Mouse (Mus musculus): Measurements from ENCODE around the gene Krtap16-3. TPM values are rescaled to one million over a fixed set of nuclear protein-coding genes. Genes with fewer than 3 reads are reported as not detected.

Krtap16-3 gene
- polyA plus RNA-seq (2012) = not detected in 2 replicates

DNA sequence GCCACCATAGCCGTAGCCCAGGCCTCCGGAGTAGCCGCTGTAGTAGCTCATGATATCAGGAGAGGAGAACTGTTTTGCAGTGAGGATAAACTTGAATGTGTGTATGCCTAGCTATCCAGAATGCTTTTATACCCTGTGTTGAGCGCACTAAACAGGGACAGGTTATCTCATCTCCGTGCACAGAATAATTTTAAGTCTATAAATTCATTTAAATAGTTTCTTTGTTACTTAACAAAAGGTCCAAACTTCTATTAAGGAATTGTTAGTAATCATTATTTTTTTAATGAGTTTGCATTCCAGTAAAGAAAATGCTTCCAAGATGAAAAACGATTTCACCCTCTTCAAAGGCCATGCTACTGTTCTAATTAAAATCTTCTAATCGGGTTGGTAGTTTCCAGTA is at the start of gene Krtap16-3:
TSS of gene Krtap16-3 (minus strand) at position 101 of the 400 bp plus-strand sequence.
- TF ChIP-seq GATA1 (IDR thresholded peaks at IDR 0.05; ENCODE audit: low read length) = no peak

DNA sequence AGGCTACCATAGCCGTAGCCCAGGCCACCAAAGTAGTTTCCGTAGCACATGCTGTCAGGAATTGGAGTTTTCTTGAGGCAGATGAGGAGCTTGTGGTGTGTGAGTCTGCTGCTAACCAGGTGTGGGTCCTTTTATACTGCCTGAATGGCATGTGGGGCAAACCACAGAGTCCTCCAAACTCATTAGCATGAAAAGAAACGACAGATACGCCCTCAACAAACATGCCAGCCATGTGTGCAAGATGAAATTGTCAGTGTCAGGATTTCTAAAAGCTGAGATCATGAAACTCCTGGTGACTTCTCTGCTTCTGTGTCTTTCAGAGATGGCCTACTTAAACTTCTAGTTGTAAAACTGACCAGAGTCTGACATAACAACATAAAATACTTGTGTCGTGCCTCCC is 48.0 kb upstream of the Krtap16-3 start, which contains the start of gene Krtap22-2:
TSS of gene Krtap22-2 (minus strand) at position 101 of the 400 bp plus-strand sequence.
- TF ChIP-seq GATA1 (IDR thresholded peaks at IDR 0.05; ENCODE audit: low read length) = no peak

DNA sequence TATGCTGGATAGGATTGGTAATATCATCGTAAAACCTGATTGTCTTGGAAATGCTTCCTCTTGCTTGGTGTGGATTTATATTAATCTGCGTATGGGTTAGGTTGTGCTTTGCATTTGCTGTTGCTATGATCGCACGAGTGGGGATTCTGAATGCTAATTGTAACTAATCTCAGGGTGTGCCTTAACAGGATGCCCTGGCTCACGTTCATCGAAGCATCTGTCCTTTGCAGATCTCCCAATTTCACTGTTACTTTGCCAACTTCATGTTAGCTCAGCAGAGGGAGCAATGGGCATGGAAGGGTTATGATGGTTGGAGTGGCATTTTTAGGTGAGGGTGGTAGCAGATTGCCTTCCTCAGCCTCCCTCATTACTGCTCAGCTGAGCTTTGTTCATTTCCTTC is 21.6 kb downstream of the Krtap16-3 start:
- TF ChIP-seq GATA1 (IDR thresholded peaks at IDR 0.05; ENCODE audit: low read length) = no peak

DNA sequence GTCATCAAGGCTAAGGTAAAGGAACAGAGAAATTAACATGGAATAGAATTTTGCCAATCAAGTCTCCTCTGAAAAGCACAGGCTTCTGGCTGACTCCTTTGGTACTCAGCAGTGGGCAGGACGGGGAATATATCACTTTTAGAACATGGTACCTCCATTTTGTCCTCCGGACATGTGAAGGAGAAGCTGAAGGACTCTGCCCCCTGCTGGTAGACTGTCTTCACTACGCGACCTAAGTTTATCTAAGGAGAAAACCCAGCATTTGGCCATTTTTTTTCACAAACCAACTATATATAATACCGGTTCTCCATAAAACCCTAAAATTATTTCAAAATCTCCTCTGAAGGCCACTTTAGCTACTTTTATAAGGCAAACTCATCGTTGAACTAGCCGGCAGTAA is 24.4 kb downstream of the Krtap16-3 start:
- no peak for TF ChIP-seq GATA1 (IDR thresholded peaks at IDR 0.05; ENCODE audit: low read length)

DNA sequence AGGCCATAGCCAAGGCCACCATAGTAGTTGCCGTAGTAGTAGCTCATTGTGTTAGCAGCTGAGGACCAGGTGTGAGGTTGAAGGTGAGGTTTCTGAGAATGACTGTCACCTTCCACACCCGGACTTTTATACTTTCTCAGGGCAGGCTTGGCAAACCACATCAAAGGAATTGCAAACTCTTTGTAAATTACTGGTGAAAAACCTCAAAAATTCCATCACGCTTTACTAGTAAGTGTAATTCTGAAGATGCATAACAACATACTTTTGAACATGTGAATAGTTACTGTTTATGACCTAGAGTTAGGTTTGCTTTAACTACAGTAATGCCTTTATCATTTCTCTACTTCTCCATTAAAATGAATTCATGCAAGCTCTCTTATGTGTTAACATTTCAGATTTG is 30.5 kb downstream of the Krtap16-3 start, which contains the start of gene Krtap19-9b:
TSS of gene Krtap19-9b (minus strand) at position 101 of the 400 bp plus-strand sequence.
- no peak for TF ChIP-seq GATA1 (IDR thresholded peaks at IDR 0.05; ENCODE audit: low read length)

Other genes with a start within 250 kb of the Krtap16-3 start
- not detected in 2 replicates for gene Krtap13-1, start 234.0 kb downstream of the Krtap16-3 start, polyA plus RNA-seq (2012)
- gene Krtap13, start 211.2 kb downstream of the Krtap16-3 start, polyA plus RNA-seq (2012) = not detected in 2 replicates
- gene 2310034C09Rik, start 204.0 kb downstream of the Krtap16-3 start, polyA plus RNA-seq (2012) = not detected in 2 replicates
- not detected in 2 replicates for gene 2310057N15Rik, start 188.7 kb downstream of the Krtap16-3 start, polyA plus RNA-seq (2012)
- gene Gm5965, start 185.0 kb downstream of the Krtap16-3 start, polyA plus RNA-seq (2012) = not detected in 2 replicates
- gene Gm20741, start 150.7 kb downstream of the Krtap16-3 start, polyA plus RNA-seq (2012) = not detected in 2 replicates
- gene Krtap15, start 142.7 kb downstream of the Krtap16-3 start, polyA plus RNA-seq (2012) = not detected in 2 replicates
- not detected in 2 replicates for gene Krtap14, start 136.7 kb downstream of the Krtap16-3 start, polyA plus RNA-seq (2012)
- gene Krtap19-1, start 93.5 kb downstream of the Krtap16-3 start, polyA plus RNA-seq (2012) = not detected in 2 replicates
- gene Krtap19-2, start 88.6 kb downstream of the Krtap16-3 start, polyA plus RNA-seq (2012) = not detected in 2 replicates
- not detected in 2 replicates for gene Krtap19-3, start 84.8 kb downstream of the Krtap16-3 start, polyA plus RNA-seq (2012)
- not detected in 2 replicates for gene Krtap19-4, start 77.8 kb downstream of the Krtap16-3 start, polyA plus RNA-seq (2012)
- not detected in 2 replicates for gene Krtap19-5, start 66.4 kb downstream of the Krtap16-3 start, polyA plus RNA-seq (2012)
- gene Krtap19-9b, start 30.6 kb downstream of the Krtap16-3 start, polyA plus RNA-seq (2012) = not detected in 2 replicates
- not detected in 2 replicates for gene Krtap22-2, start 47.9 kb upstream of the Krtap16-3 start, polyA plus RNA-seq (2012)
- not detected in 2 replicates for gene Gm10229, start 52.4 kb upstream of the Krtap16-3 start, polyA plus RNA-seq (2012)
- not detected in 2 replicates for gene Krtap6-1, start 68.8 kb upstream of the Krtap16-3 start, polyA plus RNA-seq (2012)
- not detected in 2 replicates for gene Gm10228, start 78.6 kb upstream of the Krtap16-3 start, polyA plus RNA-seq (2012)
- gene Krtap6-5, start 85.0 kb upstream of the Krtap16-3 start, polyA plus RNA-seq (2012) = not detected in 2 replicates
- gene 1110025L11Rik, start 101.1 kb upstream of the Krtap16-3 start, polyA plus RNA-seq (2012) = not detected in 2 replicates
- gene Krtap6-3, start 121.1 kb upstream of the Krtap16-3 start, polyA plus RNA-seq (2012) = not detected in 2 replicates
- not detected in 2 replicates for gene Gm6358, start 178.0 kb upstream of the Krtap16-3 start, polyA plus RNA-seq (2012)
- gene Gm10061, start 188.2 kb upstream of the Krtap16-3 start, polyA plus RNA-seq (2012) = not detected in 2 replicates
- not detected in 2 replicates for gene Gm9789, start 195.1 kb upstream of the Krtap16-3 start, polyA plus RNA-seq (2012)
- not detected in 2 replicates for gene Gm7735, start 206.6 kb upstream of the Krtap16-3 start, polyA plus RNA-seq (2012)
- gene 1110057P08Rik, start 211.9 kb upstream of the Krtap16-3 start, polyA plus RNA-seq (2012) = not detected in 2 replicates
- gene Krtap20-2, start 243.0 kb upstream of the Krtap16-3 start, polyA plus RNA-seq (2012) = not detected in 2 replicates